Comparison of ENCODE assay signal across 10 mouse cellular contexts in the genomic region with DNA sequence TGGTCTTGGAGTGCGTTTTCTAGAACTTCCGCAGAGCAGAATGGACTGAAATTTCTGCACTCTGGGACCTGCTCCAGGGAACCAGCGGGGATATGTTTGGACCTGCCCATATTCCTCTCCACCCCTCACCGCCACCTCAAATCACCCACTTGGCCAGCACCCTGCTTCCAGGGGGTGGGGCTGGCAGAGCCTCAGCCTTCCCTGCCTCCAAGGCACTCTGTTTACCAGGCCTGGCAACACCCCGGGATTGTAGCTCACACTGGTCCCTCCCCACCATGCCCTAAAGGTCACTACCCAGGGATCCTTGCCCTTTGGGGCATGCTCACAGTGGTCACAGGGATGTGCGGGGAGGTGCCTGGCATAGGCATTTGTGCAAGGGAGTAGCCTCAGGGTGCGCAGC. TPM values are rescaled to one million over a fixed set of nuclear protein-coding genes. Genes with fewer than 3 reads are reported as not detected.
DNase-seq lines count a peak whose midpoint lies in the region; ATAC-seq and TF ChIP-seq lines count a peak whose summit lies in the region.
"Had no signal": no experiment of that assay in that cellular context is flagged by ENCODE, and none has a peak within 500 bp of the region (broad histone marks: within the 10 kb centered on the region; RNA-seq: fewer than 3 reads in every experiment).

No protein-coding gene starts in this region.

- 80% methylated on average over 7 of the region's 7 CpGs for WGBS in kidney, adult 2 months

- H3K4me1 ChIP-seq in kidney, adult 2 months (ENCODE audit: control insufficient read depth, insufficient read depth, low read length) = no peaks in the 10 kb centered on the region

- no peak overlapping the region for H3K27ac ChIP-seq in kidney, adult 2 months (ENCODE audit: insufficient read depth, low read depth, low read length)

- TF ChIP-seq POLR2A in kidney, adult 2 months (IDR thresholded peaks at IDR 0.05; ENCODE audit: low read depth, low read length) = no peak

- H3K4me3 ChIP-seq in kidney, adult 2 months (ENCODE audit: insufficient read depth, low read depth, low read length) = no peak overlapping the region
- H3K4me3 ChIP-seq: erythroblast, embryonic 14.5 days had no signal

- peak; percentile 16 for DNase-seq in kidney, adult 2 months
- no peak for DNase-seq in kidney, postnatal 14 days
- DNase-seq in adrenal gland, postnatal 14 days = peak; percentile 52
- peak; percentile 59 for DNase-seq in heart, adult 8-10 months (ENCODE audit: low spot score)
- peak; percentile 81 for DNase-seq in lung, postnatal 25 days (ENCODE audit: low spot score)
- no peak for DNase-seq in cerebellum, postnatal 14 days
- DNase-seq: cerebellum, adult 8-10 months had no signal

- no peaks in the 10 kb centered on the region for H3K36me3 ChIP-seq in kidney, adult 2 months (ENCODE audit: control insufficient read depth, insufficient read depth, low read length)

- ATAC-seq in monocyte, adult 5-6 weeks (replicated peaks; ENCODE audit: insufficient number of reproducible peaks, low FRiP score, low TSS enrichment, poor library complexity, severe bottlenecking) = no peak
- ATAC-seq: intestine, postnatal 0 days had no signal

- no peaks in the 10 kb centered on the region for H3K27me3 ChIP-seq in kidney, adult 2 months (replicated peaks; ENCODE audit: control insufficient read depth, insufficient read depth, low read length)

- TF ChIP-seq CTCF in kidney, adult 2 months (conservative IDR thresholded peaks at IDR 0.05; ENCODE audit: insufficient read depth, insufficient read length, low read depth, low read length) = no peak

RNA-seq across cellular contexts. Expression of a gene that starts 33.8 kb away (rescaled TPM):
- polyA plus RNA-seq in kidney, adult 2 months (2012; rRNA removed) = 22.3 and 23.3 TPM in 2 replicates
- 8.3 and 8.5 TPM in 2 replicates for total RNA-seq in adrenal gland, postnatal 14 days (2021)
- 10 to 100 TPM; 32.6 to 40.9 (median 37.7) TPM for total RNA-seq in heart, adult 8-10 months (2022)
- total RNA-seq in monocyte, adult 5-6 weeks (2017) = not detected in 3 replicates
- polyA plus RNA-seq: erythroblast, embryonic 14.5 days had no signal

RNA-seq across cellular contexts. Expression of a gene that starts 47.7 kb away (rescaled TPM):
- 0.64 and 0.77 TPM in 2 replicates for polyA plus RNA-seq in kidney, adult 2 months (2012; rRNA removed)
- not detected in 2 replicates for total RNA-seq in adrenal gland, postnatal 14 days (2021)
- under 1 TPM in 1 of 4 experiments, not detected in 3; 0.22 TPM for total RNA-seq in heart, adult 8-10 months (2022)
- total RNA-seq in monocyte, adult 5-6 weeks (2017) = not detected in 3 replicates
- polyA plus RNA-seq: erythroblast, embryonic 14.5 days had no signal

Comparison
In these comparisons a context has a peak if more than half of its experiments do, and no peak if none do; other contexts are left out.
1. DNase-seq: peak in kidney, adult 2 months (single experiment), adrenal gland, postnatal 14 days (single experiment), heart, adult 8-10 months (single experiment) and lung, postnatal 25 days (single experiment); none in kidney, postnatal 14 days (single experiment) and cerebellum, postnatal 14 days (0 of 2).